Mouse (Mus musculus) CD4-positive, CD25-positive, alpha-beta regulatory T cell (primary cell): ENCODE measurements around the gene Sertm1. TPM values are rescaled to one million over a fixed set of nuclear protein-coding genes. Genes with fewer than 3 reads are reported as not detected.

Experiments used
- polyA plus RNA-seq: library from polyadenylated mRNA; unstranded; fragments of 100-300 nt; shearing (Covaris generic); gene quantifications from one replicate; pipeline ENCODE4 v1.2.1, GENCODE M21; 2017

Sertm1 gene
- not detected for polyA plus RNA-seq

DNA sequence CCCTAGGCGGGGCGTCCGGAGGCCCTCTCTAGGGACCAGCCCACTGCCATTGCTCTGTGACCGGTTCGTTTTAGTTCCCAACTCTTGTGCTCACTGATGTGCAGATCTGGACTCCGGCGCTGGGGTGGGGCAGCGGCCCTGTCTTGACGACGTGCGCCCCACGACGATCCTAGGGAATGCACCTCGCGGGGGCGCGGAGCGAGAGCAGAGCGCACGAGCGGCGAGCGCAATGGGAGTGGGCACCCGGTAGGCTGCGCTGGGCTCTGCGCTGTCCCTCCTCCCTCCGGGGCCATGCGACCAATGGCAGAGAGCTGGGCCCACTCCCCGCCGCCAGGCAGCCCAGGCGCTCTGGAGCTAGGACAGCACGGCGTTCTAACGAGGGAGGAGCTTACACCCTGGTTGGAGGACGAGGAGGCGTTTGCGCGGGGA, at the start of gene Sertm1:
Gene Sertm1 (minus strand): TSS at position 245 of the 429 bp plus-strand sequence.

Other genes starting within 250 kb of the Sertm1 start
- gene Supt20, start 223.1 kb downstream of the Sertm1 start, polyA plus RNA-seq = 231 TPM
- gene Gm21958, start 201.5 kb downstream of the Sertm1 start, polyA plus RNA-seq = 2.0 TPM
- 188 TPM for gene Exosc8, start 180.5 kb downstream of the Sertm1 start, polyA plus RNA-seq
- gene Alg5, start 180.3 kb downstream of the Sertm1 start, polyA plus RNA-seq = 95.1 TPM
- gene Smad9, start 160.3 kb downstream of the Sertm1 start, polyA plus RNA-seq = 0.04 TPM
- 101 TPM for gene Rfxap, start 108.1 kb downstream of the Sertm1 start, polyA plus RNA-seq
- not detected for gene Ccna1, start 139.6 kb upstream of the Sertm1 start, polyA plus RNA-seq
- 29.9 TPM for gene Spg20, start 196.2 kb upstream of the Sertm1 start, polyA plus RNA-seq
- gene Ccdc169, start 221.5 kb upstream of the Sertm1 start, polyA plus RNA-seq = not detected